Mouse (Mus musculus): Measurements from ENCODE around the gene Dnase1l2. TPM values are rescaled to one million over a fixed set of nuclear protein-coding genes. Genes with fewer than 3 reads are reported as not detected.

The Dnase1l2 gene
- 8.0 TPM for polyA plus RNA-seq (2015; fragmentation: Illumina TruSeq; extraction: RNeasy Lipid Tissue Mini Kit (QIAGEN cat#74804); ENCODE audit: low read depth, low replicate concordance)

GRCm38 (mm10) chr17:24442632-24443155, at the start of gene Dnase1l2:
Gene Dnase1l2 (minus strand): TSS chr17:24443105.

GRCm38 (mm10) chr17:24488186-24488661, 45.3 kb upstream of the Dnase1l2 start, which contains the start of gene Caskin1:
Gene Caskin1 (plus strand): TSS chr17:24488601.

GRCm38 (mm10) chr17:24478663-24479380, 35.9 kb upstream of the Dnase1l2 start, which contains the start of gene Mlst8:
Gene Mlst8 (minus strand): TSS chr17:24479078.

GRCm38 (mm10) chr17:24473612-24474275, 30.8 kb upstream of the Dnase1l2 start, which contains the start of gene Bricd5:
Gene Bricd5 (plus strand): TSS chr17:24473884.

GRCm38 (mm10) chr17:24469910-24470602, 27.2 kb upstream of the Dnase1l2 start, which contains the start of the genes E4f1 and Pgp:
Gene E4f1 (minus strand): TSS chr17:24470313.
Gene Pgp (plus strand): TSS chr17:24470392.

GRCm38 (mm10) chr17:24426471-24427169, 16.3 kb downstream of the Dnase1l2 start, which contains the start of gene Eci1:
Gene Eci1 (plus strand): TSS chr17:24426641.

GRCm38 (mm10) chr17:24414230-24414976, 28.5 kb downstream of the Dnase1l2 start, which contains the start of gene Rnps1:
Gene Rnps1 (plus strand): TSS chr17:24414565.

Other genes with a start within 250 kb of the Dnase1l2 start
- gene Tbc1d24, start 237.5 kb downstream of the Dnase1l2 start, polyA plus RNA-seq (2015; fragmentation: Illumina TruSeq; extraction: RNeasy Lipid Tissue Mini Kit (QIAGEN cat#74804); ENCODE audit: low read depth, low replicate concordance): 36.2 TPM
- gene Ntn3, start 233.6 kb downstream of the Dnase1l2 start, polyA plus RNA-seq (2015; fragmentation: Illumina TruSeq; extraction: RNeasy Lipid Tissue Mini Kit (QIAGEN cat#74804); ENCODE audit: low read depth, low replicate concordance): 4.9 TPM
- gene Tedc2, start 222.3 kb downstream of the Dnase1l2 start, polyA plus RNA-seq (2015; fragmentation: Illumina TruSeq; extraction: RNeasy Lipid Tissue Mini Kit (QIAGEN cat#74804); ENCODE audit: low read depth, low replicate concordance): 9.5 TPM
- gene Ccnf, start 191.6 kb downstream of the Dnase1l2 start, polyA plus RNA-seq (2015; fragmentation: Illumina TruSeq; extraction: RNeasy Lipid Tissue Mini Kit (QIAGEN cat#74804); ENCODE audit: low read depth, low replicate concordance): 3.1 TPM
- gene Abca17, start 92.0 kb downstream of the Dnase1l2 start, polyA plus RNA-seq (2015; fragmentation: Illumina TruSeq; extraction: RNeasy Lipid Tissue Mini Kit (QIAGEN cat#74804); ENCODE audit: low read depth, low replicate concordance): 0.21 TPM
- 38.3 TPM for gene Abca3, start 91.2 kb downstream of the Dnase1l2 start, polyA plus RNA-seq (2015; fragmentation: Illumina TruSeq; extraction: RNeasy Lipid Tissue Mini Kit (QIAGEN cat#74804); ENCODE audit: low read depth, low replicate concordance)
- 157 TPM for gene Rnps1, start 28.5 kb downstream of the Dnase1l2 start, polyA plus RNA-seq (2015; fragmentation: Illumina TruSeq; extraction: RNeasy Lipid Tissue Mini Kit (QIAGEN cat#74804); ENCODE audit: low read depth, low replicate concordance)
- gene Eci1, start 16.5 kb downstream of the Dnase1l2 start, polyA plus RNA-seq (2015; fragmentation: Illumina TruSeq; extraction: RNeasy Lipid Tissue Mini Kit (QIAGEN cat#74804); ENCODE audit: low read depth, low replicate concordance): 37.9 TPM
- gene E4f1, start 27.2 kb upstream of the Dnase1l2 start, polyA plus RNA-seq (2015; fragmentation: Illumina TruSeq; extraction: RNeasy Lipid Tissue Mini Kit (QIAGEN cat#74804); ENCODE audit: low read depth, low replicate concordance): 26.5 TPM
- gene Pgp, start 27.3 kb upstream of the Dnase1l2 start, polyA plus RNA-seq (2015; fragmentation: Illumina TruSeq; extraction: RNeasy Lipid Tissue Mini Kit (QIAGEN cat#74804); ENCODE audit: low read depth, low replicate concordance): 68.9 TPM
- gene Bricd5, start 30.8 kb upstream of the Dnase1l2 start, polyA plus RNA-seq (2015; fragmentation: Illumina TruSeq; extraction: RNeasy Lipid Tissue Mini Kit (QIAGEN cat#74804); ENCODE audit: low read depth, low replicate concordance): 1.0 TPM
- 41.6 TPM for gene Mlst8, start 36.0 kb upstream of the Dnase1l2 start, polyA plus RNA-seq (2015; fragmentation: Illumina TruSeq; extraction: RNeasy Lipid Tissue Mini Kit (QIAGEN cat#74804); ENCODE audit: low read depth, low replicate concordance)
- 78.2 TPM for gene Caskin1, start 45.5 kb upstream of the Dnase1l2 start, polyA plus RNA-seq (2015; fragmentation: Illumina TruSeq; extraction: RNeasy Lipid Tissue Mini Kit (QIAGEN cat#74804); ENCODE audit: low read depth, low replicate concordance)
- gene Traf7, start 84.8 kb upstream of the Dnase1l2 start, polyA plus RNA-seq (2015; fragmentation: Illumina TruSeq; extraction: RNeasy Lipid Tissue Mini Kit (QIAGEN cat#74804); ENCODE audit: low read depth, low replicate concordance): 80.2 TPM
- gene Rab26, start 91.1 kb upstream of the Dnase1l2 start, polyA plus RNA-seq (2015; fragmentation: Illumina TruSeq; extraction: RNeasy Lipid Tissue Mini Kit (QIAGEN cat#74804); ENCODE audit: low read depth, low replicate concordance): 59.9 TPM
- 45.2 TPM for gene Pkd1, start 106.7 kb upstream of the Dnase1l2 start, polyA plus RNA-seq (2015; fragmentation: Illumina TruSeq; extraction: RNeasy Lipid Tissue Mini Kit (QIAGEN cat#74804); ENCODE audit: low read depth, low replicate concordance)
- gene Tsc2, start 189.5 kb upstream of the Dnase1l2 start, polyA plus RNA-seq (2015; fragmentation: Illumina TruSeq; extraction: RNeasy Lipid Tissue Mini Kit (QIAGEN cat#74804); ENCODE audit: low read depth, low replicate concordance): 97.7 TPM
- gene Nthl1, start 189.6 kb upstream of the Dnase1l2 start, polyA plus RNA-seq (2015; fragmentation: Illumina TruSeq; extraction: RNeasy Lipid Tissue Mini Kit (QIAGEN cat#74804); ENCODE audit: low read depth, low replicate concordance): 9.6 TPM
- 49.3 TPM for gene Slc9a3r2, start 207.2 kb upstream of the Dnase1l2 start, polyA plus RNA-seq (2015; fragmentation: Illumina TruSeq; extraction: RNeasy Lipid Tissue Mini Kit (QIAGEN cat#74804); ENCODE audit: low read depth, low replicate concordance)
- not detected for gene Npw, start 215.4 kb upstream of the Dnase1l2 start, polyA plus RNA-seq (2015; fragmentation: Illumina TruSeq; extraction: RNeasy Lipid Tissue Mini Kit (QIAGEN cat#74804); ENCODE audit: low read depth, low replicate concordance)
- gene Zfp598, start 226.6 kb upstream of the Dnase1l2 start, polyA plus RNA-seq (2015; fragmentation: Illumina TruSeq; extraction: RNeasy Lipid Tissue Mini Kit (QIAGEN cat#74804); ENCODE audit: low read depth, low replicate concordance): 31.2 TPM
- 193 TPM for gene Syngr3, start 246.8 kb upstream of the Dnase1l2 start, polyA plus RNA-seq (2015; fragmentation: Illumina TruSeq; extraction: RNeasy Lipid Tissue Mini Kit (QIAGEN cat#74804); ENCODE audit: low read depth, low replicate concordance)

All from brain, adult 10 weeks (tissue).